Mouse (Mus musculus): ENCODE data around the gene Lhfpl5.

DNA sequence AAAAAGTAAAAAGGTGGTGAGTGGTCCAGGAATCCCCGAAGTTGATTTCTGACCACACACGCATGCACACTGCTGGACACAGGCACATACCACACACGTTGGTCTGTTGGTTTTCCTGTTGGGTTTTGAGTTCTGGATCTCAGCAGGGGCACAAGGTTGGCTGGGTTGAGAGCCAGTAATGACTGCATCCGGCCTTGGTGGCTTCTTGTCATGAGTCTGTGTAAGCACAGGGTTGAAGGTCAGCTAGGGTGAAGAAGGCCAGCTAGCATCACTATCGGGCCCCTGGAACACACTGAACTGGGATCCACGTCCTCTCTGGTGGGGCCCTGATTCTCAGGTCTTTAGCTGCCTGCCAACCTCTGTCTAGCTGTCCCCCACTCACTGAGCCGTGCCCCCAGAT, 2.9 kb upstream of the Lhfpl5 start:
- TF ChIP-seq CTCF (IDR thresholded peaks at IDR 0.05; ENCODE audit: low read depth, low read length) (no peak), POLR2AphosphoS5 (IDR thresholded peaks at IDR 0.05; ENCODE audit: insufficient replicate concordance, low read depth, low read length) (no peak), GATA2 (IDR thresholded peaks at IDR 0.05; ENCODE audit: borderline replicate concordance, low read depth, low read length) (no peak)

All from G1E (cell line).